Mouse (Mus musculus) hindlimb bud, embryonic 11.5 days (tissue): ENCODE data around the gene 4930430F08Rik.
"Not testable (repeated sequence)": the region's sequence is repeated elsewhere in the genome, so short reads cannot be mapped to it uniquely, and the experiment has no call there.

Experiments
- DNase-seq: peaks from one replicate; pipeline ENCODE4 v3.0.0-alpha.2; 2012; ENCODE audit warnings: low read depth, low spot score; ENCODE audit errors: extremely low spot score

4930430F08Rik gene

DNA sequence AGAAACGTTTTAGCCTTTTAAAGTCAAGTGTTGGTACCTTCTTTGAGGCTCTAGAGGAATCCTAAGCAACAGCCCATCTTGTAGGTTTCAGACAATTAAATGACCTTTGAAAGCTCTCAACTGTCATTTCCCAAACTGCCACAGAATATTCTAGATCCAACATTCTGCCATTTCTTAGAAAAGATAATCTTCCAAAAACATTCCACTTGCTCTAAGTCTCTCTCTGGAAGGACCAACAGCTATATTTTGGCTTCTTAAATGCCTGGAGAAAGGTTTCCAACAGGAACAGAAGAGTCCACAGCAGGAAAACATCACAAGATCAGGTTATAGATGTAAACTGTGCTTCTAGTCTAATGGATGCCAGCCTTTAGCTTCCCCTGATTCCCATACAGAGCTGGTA lies at the start of gene 4930430F08Rik, which contains the start of gene 1700017N19Rik:
Gene 4930430F08Rik (minus strand): TSS at position 101 of the 400 bp plus-strand sequence.
Gene 1700017N19Rik (plus strand): TSS at position 162 of the 400 bp plus-strand sequence.
- DNase-seq, result no peak

DNA sequence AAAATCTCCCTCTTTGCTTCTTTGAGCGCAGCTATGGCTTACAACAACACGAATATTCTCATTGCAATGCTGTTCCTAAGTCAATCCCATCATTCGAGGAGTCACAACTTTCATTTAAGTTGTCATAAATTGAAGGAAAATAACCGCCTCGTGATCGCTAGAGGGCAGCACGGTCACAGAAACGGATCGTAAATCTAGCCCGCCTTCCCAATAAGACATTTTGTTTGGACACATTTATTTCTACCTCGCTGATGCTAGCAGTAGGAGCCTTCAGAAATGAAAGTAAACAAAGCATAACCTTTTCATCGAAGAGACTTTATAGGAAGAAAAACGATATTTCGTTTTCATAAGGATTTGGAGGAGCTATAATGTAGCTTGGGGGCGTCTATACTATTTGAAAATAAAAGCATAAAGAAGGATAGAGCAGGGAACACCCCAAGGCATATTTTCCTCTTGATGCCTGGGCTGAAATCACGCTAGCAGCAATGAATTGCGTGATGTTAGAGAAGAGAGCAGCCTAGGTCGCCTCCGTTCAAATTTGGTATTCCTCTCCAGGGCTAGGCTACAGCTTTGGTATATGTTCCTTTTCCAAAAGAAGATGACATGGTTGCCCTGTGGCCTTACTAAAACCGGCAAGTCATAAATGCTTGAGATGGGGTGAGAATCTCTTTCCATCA lies 39.7 kb upstream of the 4930430F08Rik start:
- DNase-seq, result peak; percentile 37

DNA sequence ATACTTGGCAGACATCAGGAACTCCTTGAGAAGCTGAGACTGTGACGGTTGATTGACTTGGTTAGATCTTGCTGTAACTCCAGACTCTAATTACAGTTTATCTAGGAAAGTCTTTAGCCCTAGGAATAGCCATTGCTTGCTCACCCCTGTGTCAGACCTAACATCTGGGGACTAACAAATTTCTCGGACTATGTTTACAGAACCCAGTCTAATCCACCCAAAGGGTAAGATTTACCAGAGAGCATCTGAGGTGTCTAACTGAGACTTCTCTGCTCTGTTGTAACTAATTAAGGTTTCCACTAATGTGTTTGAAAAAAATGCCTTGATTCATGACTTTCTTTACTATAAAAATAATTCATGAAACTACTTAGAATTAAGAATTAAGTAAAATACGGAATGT lies 32.3 kb upstream of the 4930430F08Rik start:
- no peak for DNase-seq

DNA sequence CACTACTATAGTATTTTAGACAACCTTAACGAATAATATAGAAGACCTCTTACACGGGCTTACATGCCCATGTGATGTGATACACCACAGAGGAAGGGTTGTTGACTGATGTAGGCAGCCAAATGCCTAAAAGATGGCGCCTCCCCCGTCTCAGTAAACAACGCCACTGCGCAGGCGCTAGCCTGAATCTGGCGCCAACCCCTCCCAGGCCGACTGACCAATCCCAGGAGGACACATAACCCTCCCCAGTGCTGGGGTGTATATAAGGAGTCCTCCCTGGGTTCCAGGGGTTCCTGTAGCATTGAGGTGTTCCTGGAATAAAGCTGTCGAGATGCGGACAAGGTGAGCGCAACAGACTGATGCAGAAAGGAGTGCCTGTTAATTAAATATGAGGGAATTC lies 29.8 kb upstream of the 4930430F08Rik start:
- no peak for DNase-seq

DNA sequence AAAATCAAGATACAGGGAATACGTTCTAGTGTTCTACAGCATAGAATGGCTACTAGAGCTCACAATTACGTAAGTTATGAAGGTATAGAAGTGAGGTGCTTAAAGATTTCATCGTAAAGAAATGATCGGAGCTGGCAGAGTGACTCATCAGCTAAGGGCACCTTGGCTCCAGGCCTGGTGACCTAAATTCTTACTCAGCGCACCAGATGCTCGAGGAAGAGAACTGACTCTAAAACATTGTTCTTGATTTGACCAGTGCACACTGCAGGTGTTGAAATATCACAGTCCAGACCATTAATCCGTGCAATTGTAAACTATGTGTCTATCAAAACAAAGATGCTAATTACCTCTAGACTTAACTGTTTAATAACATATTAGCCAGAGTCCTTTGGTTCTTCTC lies 29.3 kb upstream of the 4930430F08Rik start:
- no peak for DNase-seq

DNA sequence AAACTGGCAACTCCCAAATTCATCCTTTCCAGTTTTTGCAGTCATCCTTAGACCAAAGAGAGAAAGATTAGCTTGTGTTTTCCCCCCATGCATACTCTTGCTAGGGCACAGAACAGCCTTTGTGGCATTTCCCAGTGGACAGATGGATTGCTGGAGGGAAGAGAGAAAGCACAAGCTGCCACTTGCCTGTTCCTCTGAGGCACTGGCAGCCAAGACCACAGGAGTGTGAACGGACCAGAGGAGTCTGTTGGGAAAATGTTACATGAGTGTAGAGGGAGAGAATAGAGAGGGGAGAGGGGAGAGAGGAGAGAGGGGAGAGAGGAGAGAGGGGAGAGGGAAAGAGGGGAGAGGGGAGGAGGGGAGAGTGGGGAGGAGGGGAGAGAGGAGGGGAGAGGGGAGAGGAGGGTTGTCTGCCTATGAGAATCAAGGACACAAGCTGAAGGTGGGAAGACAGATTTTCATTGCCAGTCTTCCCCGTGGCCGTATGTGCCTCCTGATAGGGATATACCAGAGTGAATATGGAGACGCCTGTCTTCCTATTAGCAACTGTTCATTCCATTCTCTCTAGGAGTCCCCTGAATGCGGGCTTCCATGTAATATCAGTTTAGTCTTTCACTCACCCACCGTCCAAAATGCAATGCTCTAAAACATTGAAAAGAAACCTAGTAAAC lies 27.1 kb upstream of the 4930430F08Rik start:
- DNase-seq, result no peak

DNA sequence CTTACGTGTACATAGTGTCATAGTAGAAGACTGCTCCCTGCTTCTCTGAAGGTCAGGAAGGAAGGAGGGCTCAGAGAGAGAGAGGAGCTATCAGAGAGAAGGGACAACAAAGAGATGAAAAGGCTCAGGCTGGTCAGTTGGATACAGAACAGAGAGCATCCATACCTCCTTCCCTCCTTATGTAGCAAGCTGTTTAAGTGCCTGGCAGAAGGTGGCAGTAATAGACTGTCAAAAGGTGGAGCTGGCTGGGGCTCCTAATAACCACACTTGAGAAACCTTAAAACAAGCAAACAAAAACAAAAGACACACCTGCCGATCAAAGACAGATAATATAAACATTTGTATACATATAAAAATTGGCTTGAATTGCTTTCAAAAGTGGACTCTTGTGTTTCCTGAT lies 14.0 kb upstream of the 4930430F08Rik start:
- DNase-seq, result no peak

DNA sequence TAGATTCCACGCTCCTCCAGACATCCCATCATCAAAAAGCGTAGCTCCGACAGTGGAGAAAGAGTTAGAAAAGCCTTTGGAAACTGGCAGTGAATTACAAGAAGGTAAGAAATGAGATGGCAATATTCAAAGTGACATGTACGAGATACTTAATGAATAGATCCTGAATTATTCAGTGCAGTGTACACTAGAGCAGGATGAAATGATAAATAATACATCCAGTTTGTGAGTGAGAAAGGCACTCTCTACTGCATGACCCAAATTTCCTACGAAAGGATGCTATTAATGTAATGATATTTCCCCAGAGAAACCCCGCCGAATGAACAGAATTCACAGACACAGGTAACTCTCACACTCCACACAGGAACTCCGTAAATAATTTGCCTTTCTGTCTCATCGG lies 13.3 kb upstream of the 4930430F08Rik start:
- no peak for DNase-seq

DNA sequence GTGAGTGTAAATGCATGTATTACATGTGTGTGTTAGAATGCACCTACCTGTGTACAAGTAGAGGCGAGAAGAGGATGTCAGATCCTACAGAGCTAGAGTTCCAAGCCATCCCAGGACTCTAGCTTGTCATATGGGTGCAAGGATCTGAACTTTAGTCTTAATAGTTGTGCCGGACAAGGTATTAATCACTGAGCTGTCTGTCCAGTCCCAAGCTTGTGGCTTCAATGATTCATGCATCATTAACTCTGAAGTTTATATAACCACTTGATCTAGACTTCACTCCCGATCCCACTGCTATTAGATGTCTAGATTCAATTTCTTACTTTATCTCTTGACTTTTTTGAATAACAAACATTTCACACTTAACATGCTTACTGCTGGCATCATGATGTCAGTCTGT lies 8.1 kb upstream of the 4930430F08Rik start:
- no peak for DNase-seq

DNA sequence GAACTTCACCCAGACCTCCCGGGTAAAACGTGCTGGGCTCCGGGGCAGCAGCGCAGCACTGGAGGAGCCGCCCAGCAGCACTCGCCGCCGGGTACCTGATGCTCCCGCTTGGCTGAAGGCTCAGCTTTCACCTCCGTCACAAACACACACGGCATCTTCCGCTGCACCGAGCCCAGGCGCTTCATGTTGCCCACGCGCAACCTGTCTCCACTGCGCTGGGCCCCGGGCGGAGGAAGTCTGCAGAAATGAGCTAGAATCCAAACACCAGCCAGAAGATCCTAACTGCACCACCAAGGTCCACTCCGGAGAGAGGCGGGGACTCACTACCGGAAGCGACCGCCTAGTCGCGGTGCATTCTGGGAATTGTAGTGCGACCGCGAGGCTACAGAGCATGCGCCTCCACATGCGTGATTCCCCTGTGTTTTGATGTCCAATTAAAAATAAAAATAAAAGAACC lies 1.3 kb downstream of the 4930430F08Rik start:
- peak; percentile 75 for DNase-seq

DNA sequence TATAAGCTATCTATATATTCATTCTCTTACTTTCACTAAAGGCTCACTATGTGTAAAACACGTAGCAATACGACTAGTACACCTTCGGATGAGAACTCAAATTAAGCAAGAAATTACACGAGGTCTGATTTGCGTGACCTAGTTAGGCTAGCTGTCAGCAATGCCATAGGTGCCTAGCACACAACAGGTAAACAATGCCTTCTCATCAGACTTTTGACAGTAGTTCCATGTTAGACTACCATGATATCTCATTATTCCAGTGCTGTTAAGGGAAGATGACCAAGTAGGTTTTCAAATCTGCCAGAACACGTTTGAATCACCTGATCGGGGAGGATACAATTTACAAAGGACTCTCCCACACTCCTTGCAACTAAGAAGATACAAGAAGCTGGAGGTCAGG lies 1.7 kb downstream of the 4930430F08Rik start:
- DNase-seq, result no peak

DNA sequence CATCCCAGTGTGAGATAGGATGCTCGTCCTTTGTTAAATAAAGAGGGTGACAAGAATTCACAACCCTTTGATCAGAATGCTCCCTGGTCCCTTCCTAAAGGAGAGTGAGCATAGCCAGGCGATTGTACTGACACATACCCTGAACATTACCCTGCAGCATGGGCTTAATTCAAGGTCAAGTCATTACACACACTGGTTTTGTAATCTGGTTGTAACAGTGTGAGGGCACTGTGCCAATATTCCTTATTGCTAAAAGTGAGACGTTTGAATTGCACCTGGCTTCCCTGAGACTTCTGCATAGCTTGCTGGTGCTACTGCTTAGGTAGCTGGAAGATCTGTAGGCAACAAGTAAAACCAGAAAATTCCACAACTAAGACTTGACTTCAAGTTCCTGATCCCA lies 6.0 kb downstream of the 4930430F08Rik start:
- DNase-seq, result no peak

DNA sequence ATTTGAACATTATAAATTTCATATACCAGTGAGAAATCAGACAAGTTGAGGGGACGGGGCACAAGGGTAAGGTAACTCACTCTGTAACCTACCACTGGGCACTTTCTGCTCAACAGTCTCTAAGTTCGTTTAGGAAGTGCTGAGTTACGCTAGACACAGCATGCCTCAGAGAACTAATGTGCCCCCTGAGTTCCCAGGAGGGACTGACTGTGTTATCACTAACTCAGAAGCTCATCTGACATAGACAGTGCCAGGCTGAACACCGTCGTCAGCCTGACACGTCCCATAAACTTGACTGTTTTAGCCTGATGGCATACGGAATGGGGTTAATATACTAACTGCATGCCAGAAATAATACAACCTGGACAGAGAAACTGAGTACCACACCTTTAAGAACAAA lies 14.9 kb downstream of the 4930430F08Rik start:
- DNase-seq, result no peak

DNA sequence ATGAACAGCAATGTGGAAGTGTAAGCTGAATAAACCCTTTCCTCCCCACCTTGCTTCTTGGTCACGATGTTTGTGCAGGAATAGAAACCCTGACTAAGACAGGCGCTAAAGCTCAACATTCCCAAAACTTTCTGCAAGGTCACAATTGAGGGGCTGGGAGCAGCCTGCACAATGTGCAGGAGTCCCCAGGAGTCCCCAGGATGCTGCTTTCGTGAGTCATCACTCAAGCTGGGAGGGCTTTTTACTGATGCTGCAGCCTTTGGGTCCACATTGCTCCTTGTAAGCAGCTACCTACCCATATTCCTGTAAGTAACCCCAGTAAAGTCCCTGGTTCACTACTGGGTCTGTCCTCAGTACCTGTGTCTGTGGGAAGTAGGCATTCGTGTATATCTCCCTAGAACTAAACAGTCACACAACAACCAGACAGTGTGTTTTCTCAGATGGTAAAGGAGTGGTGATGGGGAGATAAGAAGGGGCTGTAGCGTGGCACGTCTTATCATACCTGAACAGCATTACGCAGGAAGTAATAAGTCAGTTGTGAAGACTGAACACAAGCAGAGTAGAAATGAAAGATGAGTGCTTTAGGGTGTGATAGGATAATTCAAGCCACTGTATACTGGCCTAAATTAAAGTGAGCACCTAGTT lies 15.6 kb downstream of the 4930430F08Rik start:
- DNase-seq, result no peak

DNA sequence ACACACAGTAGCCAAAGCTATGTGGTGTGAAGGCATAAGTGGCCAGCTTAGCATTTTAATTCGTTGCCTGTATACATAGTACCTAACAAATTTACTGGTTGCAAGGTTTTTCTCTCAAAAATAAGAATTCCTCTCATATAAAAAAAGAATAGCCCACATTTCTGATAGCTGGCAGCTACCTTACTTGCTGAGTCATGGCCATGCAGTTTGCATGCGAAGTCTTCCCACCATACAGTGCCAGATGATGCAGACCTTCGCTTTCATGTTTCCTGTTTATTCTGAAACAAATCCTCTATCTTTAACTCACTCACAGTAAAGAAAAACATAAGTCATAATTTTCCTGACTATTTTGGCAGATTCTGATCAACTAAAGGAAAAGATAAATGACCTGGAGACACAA lies 18.5 kb downstream of the 4930430F08Rik start:
- no peak for DNase-seq

DNA sequence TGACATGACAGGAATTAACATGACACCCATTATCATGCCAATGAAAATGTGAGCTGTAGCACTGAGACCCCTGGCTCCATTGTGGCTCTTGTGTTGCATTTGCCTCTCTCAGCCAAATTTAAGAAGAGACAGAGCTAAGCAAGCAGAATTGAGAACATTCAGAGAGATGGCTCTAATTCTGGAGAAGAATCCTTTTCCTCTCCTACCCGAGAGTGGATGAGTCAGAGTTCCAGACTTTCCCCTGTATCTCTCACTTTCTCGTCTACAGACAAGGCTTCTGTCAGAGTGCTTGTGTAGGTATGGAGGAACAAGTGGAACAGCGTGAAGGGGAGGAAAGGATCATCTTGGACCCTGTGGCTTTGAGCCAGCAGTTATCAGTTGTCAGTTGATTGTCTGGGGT lies 26.1 kb downstream of the 4930430F08Rik start:
- DNase-seq, result no peak

DNA sequence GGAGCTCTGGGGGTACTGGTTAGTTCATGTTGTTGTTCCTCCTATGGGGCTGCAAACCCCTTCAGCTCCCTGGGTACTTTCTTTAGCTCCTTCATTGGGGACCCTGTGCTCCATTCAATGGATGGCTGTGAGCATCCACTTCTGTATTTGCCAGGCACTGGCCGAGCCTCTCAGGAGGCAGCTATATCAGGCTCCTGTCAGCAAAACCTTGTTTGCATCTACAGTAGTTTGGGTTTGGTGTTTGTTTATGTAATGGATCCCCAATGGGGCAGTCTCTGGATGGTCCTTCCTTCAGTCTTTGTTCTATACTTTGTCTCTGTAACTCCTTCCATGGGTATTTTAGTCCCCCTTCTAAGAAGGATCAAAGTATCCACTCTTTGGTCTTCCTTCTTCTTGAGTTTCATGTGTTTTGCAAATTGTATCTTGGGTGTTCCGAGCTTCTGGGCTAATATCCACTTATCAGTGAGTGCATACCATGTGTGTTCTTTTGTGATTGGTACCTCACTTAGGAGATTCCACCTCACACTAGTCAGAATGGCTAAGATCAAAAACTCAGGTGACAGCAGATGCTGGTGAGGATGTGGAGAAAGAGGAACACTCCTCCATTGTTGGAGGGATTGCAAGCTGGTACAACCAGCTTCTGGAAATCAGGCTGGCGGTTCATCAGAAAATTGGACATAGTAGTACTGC lies 29.9 kb downstream of the 4930430F08Rik start:
- DNase-seq, result not testable (repeated sequence)

DNA sequence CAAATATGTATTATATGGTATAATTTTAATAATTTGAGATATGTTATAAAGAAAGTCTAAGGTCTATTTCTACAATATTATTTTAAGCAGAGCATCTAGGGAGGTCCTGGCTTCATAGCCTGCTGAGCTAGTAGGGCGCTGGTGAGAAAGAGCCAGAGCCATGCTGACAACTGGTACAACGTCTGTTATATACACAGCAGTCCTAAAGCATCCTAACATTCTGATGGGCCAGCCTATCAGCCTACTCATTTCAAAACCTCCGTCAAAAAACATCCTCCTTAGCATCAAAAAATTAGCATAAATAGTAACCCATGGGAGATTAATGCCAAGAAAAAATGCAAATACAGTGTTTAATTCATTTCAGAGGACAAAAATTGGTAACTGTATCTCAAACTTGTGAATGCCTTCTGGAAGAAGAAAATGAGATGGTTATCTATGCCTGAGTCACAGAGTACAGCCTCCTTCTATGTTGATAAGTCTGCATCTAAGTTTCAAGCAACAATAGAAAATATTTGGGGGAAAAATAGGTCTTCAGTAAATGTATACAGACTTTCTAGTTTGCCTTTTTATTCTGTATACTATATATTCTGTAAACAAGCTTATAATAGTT lies 33.6 kb downstream of the 4930430F08Rik start:
- no peak for DNase-seq

DNA sequence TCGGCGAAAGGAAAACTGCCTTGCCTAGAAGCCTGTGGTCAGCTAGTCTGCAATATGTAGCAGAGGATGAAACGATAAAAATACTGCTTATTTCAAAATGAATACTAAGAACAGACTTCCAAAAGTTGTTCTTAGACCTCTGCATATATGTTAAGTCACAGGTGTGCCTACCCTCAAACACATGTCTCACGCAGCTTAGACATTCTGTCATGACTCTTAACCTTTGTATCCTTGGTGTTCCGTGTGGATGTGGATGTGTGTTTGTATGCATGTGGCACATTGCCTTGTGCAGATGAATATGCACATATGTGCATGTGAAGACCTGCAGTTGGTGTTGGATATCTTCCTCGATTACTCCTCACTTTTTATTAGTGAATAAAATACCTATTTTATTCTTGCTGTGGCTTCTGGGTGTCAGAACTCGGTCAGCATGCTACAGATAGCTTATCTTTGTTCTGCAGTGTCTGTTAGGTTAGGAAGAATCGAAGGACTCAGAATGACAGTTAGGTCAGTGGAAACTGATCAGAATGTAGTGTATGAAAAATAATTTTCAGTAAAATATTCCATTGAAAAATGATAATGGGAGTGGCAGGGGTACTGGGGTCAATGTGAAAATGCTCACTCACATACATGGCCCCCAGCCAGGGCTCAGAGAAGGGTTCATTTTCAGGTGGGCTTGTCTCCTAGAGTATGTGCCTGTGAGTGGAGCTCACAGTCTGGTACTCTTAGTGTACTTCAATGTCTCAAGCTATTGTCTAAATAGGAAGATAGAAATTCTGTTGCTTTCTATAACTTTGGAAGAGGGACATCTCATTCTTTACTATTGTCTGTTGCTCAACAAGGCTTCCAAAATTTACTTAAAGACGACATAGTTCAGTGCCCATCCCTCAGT lies 65.5 kb downstream of the 4930430F08Rik start:
- DNase-seq, result no peak

DNA sequence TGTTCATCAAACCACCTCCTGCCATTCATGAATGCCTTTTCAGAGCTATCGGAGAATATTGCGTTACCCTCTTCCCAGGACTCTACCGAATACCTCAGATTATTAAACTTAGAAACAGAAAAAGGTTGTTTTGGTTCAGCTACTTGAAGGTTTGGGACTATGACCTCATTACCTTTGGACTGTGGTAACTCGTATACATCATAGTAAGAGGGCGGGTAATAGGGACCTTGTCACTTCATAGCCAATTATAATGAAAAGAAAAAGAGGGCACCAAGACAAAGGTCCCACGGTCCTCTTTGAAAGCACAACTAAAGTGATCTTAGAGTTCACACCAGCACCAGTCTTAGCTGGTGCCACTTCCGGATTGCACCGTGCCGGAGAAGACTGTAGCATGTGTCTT lies 67.9 kb downstream of the 4930430F08Rik start:
- no peak for DNase-seq
